Mouse (Mus musculus) CH12.LX (cell line): Measurements from ENCODE around the gene B3gnt2.

Source experiments
- CHD2 ChIP-seq: IDR thresholded peaks from 2 replicates; pipeline ENCODE4 v1.6.1; 2011; ENCODE audit warnings: low read length, improper control_type of control experiment
- CTCF ChIP-seq, 2 experiments: IDR thresholded peaks in 1 of 2; conservative IDR thresholded peaks in 1 of 2; 2 replicates each; pipeline ENCODE4 v1.5.1; 2011 to 2012; ENCODE audit warnings: low read depth in 2 of 2, low read length in 2 of 2, improper control_type of control experiment in 1 of 2, inconsistent platforms in 1 of 2, mild to moderate bottlenecking in 1 of 2, moderate library complexity in 1 of 2
- POLR2A ChIP-seq: IDR thresholded peaks from 2 replicates; pipeline ENCODE4 v1.6.1; 2011; ENCODE audit warnings: low read depth, mild to moderate bottlenecking, improper control_type of control experiment, low read length
- ZC3H11A ChIP-seq: IDR thresholded peaks from 2 replicates; pipeline ENCODE4 v1.6.1; 2012; ENCODE audit warnings: low read depth, mild to moderate bottlenecking, inconsistent platforms, low read length, improper control_type of control experiment
- ZMIZ1 ChIP-seq: IDR thresholded peaks from 2 replicates; pipeline ENCODE4 v1.6.1; 2012; ENCODE audit warnings: low read depth, mild to moderate bottlenecking, inconsistent platforms, low read length, improper control_type of control experiment

DNA sequence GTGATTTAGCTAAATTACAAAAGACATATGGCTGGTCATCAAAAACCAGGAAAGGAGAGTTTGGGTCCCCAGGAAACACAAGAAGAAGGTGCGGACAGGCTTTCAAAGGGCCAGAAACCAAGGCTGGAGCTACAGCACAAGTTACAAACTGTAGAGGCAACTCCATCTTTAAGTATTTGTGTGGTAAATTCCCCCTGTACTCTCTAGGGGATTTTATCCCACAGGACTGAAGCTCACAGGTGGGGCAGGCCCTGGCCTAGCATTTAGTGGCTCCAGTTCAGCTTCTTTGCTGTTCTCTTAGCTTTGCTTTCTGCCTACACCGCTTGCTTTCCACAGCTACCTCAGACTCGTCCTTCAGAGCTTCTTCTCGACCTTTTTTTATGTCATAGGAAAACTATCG lies 6.9 kb upstream of the B3gnt2 start:
- no peak for TF ChIP-seq POLR2A
- no peak for TF ChIP-seq CHD2
- TF ChIP-seq ZC3H11A = no peak
- no peak for TF ChIP-seq ZMIZ1
- no peak for TF ChIP-seq CTCF (conservative IDR thresholded peaks at IDR 0.05 in 1 of 2, IDR thresholded peaks at IDR 0.05 in 1 of 2; ENCODE audit: low read depth in 2 of 2, low read length in 2 of 2)
